In the genomic region with DNA sequence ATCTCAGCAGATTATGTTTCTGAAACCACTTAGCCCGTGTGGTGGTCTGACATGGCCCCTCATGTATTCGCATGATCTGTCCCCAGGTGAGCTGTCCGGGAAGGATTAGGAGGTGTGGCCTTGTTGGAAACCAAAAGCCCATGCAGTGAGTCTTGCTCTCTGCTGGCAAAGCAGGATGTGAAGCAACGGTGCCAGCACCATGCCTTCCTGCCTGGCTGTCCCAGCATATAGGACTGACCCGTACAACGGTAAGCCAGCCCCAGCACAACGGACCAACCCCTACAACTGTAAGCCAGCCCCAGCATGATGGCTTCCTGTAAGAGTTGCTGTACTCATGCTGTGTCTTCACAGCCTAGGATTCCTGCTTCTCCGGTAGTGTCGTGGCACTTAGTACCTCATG, we compare ENCODE assay signal across 9 mouse cellular contexts. TPM values are rescaled to one million over a fixed set of nuclear protein-coding genes. Genes with fewer than 3 reads are reported as not detected.
DNase-seq lines count a peak whose midpoint lies in the region; ATAC-seq and TF ChIP-seq lines count a peak whose summit lies in the region.
"Had no signal": no experiment of that assay in that cellular context is flagged by ENCODE, and none has a peak within 500 bp of the region (broad histone marks: within the 10 kb centered on the region; RNA-seq: fewer than 3 reads in every experiment).

No protein-coding gene starts in this region.

- DNase-seq in left cerebral cortex, adult 2 months (ENCODE audit: extremely low spot score in 1 of 2, low spot score in 2 of 2) = no peak
- no peak for DNase-seq in left cerebral cortex, postnatal 25 days (ENCODE audit: low spot score in 2 of 2)
- no peak for DNase-seq in urinary bladder, postnatal 4 days (ENCODE audit: low spot score in 2 of 2)
- DNase-seq in ovary, postnatal 36 days (ENCODE audit: low spot score) = no peak
- no peak for DNase-seq in ovary, postnatal 14 days (ENCODE audit: low spot score)
- DNase-seq: right cerebral cortex, postnatal 14 days had no signal

- H3K27ac ChIP-seq in left cerebral cortex, adult 2 months = no peak overlapping the region
- no peak overlapping the region for H3K27ac ChIP-seq in embryonic facial prominence, embryonic 12.5 days
- no peak overlapping the region for H3K27ac ChIP-seq in intestine, postnatal 0 days (ENCODE audit: low read depth, low read length)
- peak overlapping the region; percentile 18; the same call in 1 of the 2 replicates for H3K27ac ChIP-seq in neural tube, embryonic 13.5 days (replicated peaks)

- peak overlapping the region; percentile 95 for H3K4me2 ChIP-seq in embryonic facial prominence, embryonic 12.5 days (replicated peaks)
- H3K4me2 ChIP-seq in intestine, postnatal 0 days (replicated peaks; ENCODE audit: low read depth) = peak overlapping the region; percentile 83
- H3K4me2 ChIP-seq in neural tube, embryonic 13.5 days = peak overlapping the region; percentile 98

- H3K27me3 ChIP-seq in embryonic facial prominence, embryonic 12.5 days = no peaks in the 10 kb centered on the region
- no peaks in the 10 kb centered on the region for H3K27me3 ChIP-seq in intestine, postnatal 0 days (replicated peaks; ENCODE audit: control insufficient read depth, insufficient read depth, low read length)
- no peaks in the 10 kb centered on the region for H3K27me3 ChIP-seq in neural tube, embryonic 13.5 days

- H3K4me1 ChIP-seq in embryonic facial prominence, embryonic 12.5 days = peaks cover 45% of the 10 kb centered on the region
- peaks cover 15% of the 10 kb centered on the region; the same call in 1 of the 2 replicates for H3K4me1 ChIP-seq in intestine, postnatal 0 days (replicated peaks; ENCODE audit: control insufficient read depth, insufficient read depth, low read length)
- peaks cover 74% of the 10 kb centered on the region for H3K4me1 ChIP-seq in neural tube, embryonic 13.5 days (replicated peaks)

- peak overlapping the region; percentile 55 for H3K4me3 ChIP-seq in left cerebral cortex, adult 2 months
- H3K4me3 ChIP-seq in embryonic facial prominence, embryonic 12.5 days = peak overlapping the region; percentile 79
- peak overlapping the region; percentile 62 for H3K4me3 ChIP-seq in intestine, postnatal 0 days (ENCODE audit: low read depth, low read length)
- H3K4me3 ChIP-seq in neural tube, embryonic 13.5 days = peak overlapping the region; percentile 70

- intact Hi-C loops in left cerebral cortex, adult 2 months (cut with DNase I) = loop anchor here (5.0 kb wide), 1 partner anchor 110 kb away; no protein-coding TSS in a partner anchor
- intact Hi-C loops in left cerebral cortex, postnatal 25 days (cut with DNase I) = no loop called here

- H3K36me3 ChIP-seq in embryonic facial prominence, embryonic 12.5 days = peaks cover 58% of the 10 kb centered on the region
- H3K36me3 ChIP-seq in intestine, postnatal 0 days (ENCODE audit: control insufficient read depth, insufficient read depth) = peaks cover 3% of the 10 kb centered on the region; the same call in 1 of the 2 replicates
- peaks cover 52% of the 10 kb centered on the region for H3K36me3 ChIP-seq in neural tube, embryonic 13.5 days

- H3K9me3 ChIP-seq in embryonic facial prominence, embryonic 12.5 days = no peaks in the 10 kb centered on the region
- H3K9me3 ChIP-seq in intestine, postnatal 0 days (ENCODE audit: control insufficient read depth) = no peaks in the 10 kb centered on the region
- H3K9me3 ChIP-seq in neural tube, embryonic 13.5 days = no peaks in the 10 kb centered on the region

- peak overlapping the region; percentile 90; the same call in 1 of the 2 replicates for H3K9ac ChIP-seq in embryonic facial prominence, embryonic 12.5 days
- H3K9ac ChIP-seq in intestine, postnatal 0 days (ENCODE audit: low read depth, low read length) = no peak overlapping the region; the same call in 1 of the 2 replicates
- peak overlapping the region; percentile 94 for H3K9ac ChIP-seq in neural tube, embryonic 13.5 days

- 43% methylated on average over 9 of the region's 9 CpGs for WGBS in embryonic facial prominence, embryonic 12.5 days
- WGBS in intestine, postnatal 0 days = 25% methylated on average over 9 of the region's 9 CpGs
- 58% methylated on average over 9 of the region's 9 CpGs for WGBS in neural tube, embryonic 13.5 days

- no peak for TF ChIP-seq CTCF in left cerebral cortex, adult 2 months (IDR thresholded peaks at IDR 0.05)
- no peak for TF ChIP-seq CTCF in intestine, postnatal 0 days (IDR thresholded peaks at IDR 0.05; ENCODE audit: low read depth)

- ATAC-seq in embryonic facial prominence, embryonic 12.5 days (ENCODE audit: insufficient number of reproducible peaks, insufficient read depth, low FRiP score, low TSS enrichment) = no peak
- no peak for ATAC-seq in intestine, postnatal 0 days
- ATAC-seq in neural tube, embryonic 13.5 days (ENCODE audit: low read depth) = no peak

RNA-seq across cellular contexts. Expression of a gene that starts 11.2 kb away (rescaled TPM):
- 100 to 1,000 TPM; 118 to 122 TPM for total RNA-seq in left cerebral cortex, adult 2 months (2021)
- 100 to 1,000 TPM; 108 to 112 TPM for total RNA-seq in left cerebral cortex, postnatal 25 days (2021)
- 156 TPM in 2 replicates for polyA plus RNA-seq in embryonic facial prominence, embryonic 12.5 days (2016; fragmentation: Nextera tagmentation; extraction: Ambion mirVana)
- polyA plus RNA-seq in intestine, postnatal 0 days (2015; fragmentation: Nextera tagmentation; extraction: Ambion mirVana) = 230 and 242 TPM in 2 replicates
- polyA plus RNA-seq in neural tube, embryonic 13.5 days (2015; fragmentation: Nextera tagmentation; extraction: Ambion mirVana) = 106 and 118 TPM in 2 replicates
